Mouse (Mus musculus) mouse trophoblast stem cell (cell line): ENCODE results near the gene Tmed1.
"Not testable (repeated sequence)": the region's sequence is repeated elsewhere in the genome, so short reads cannot be mapped to it uniquely, and the experiment has no call there.

Source experiments
- in situ Hi-C, 2 experiments: fragments of 300-500 bp; cut with MseI, MboI; formaldehyde crosslinking; loops; 2 replicates in 1 of 2; 3 replicates in 1 of 2; pipeline ENCODE4 v1.15.1; 2025

The Tmed1 gene

GRCm38 (mm10) chr9:21472913-21473312 lies 37.1 kb downstream of the Tmed1 start:
- in situ Hi-C loops = no loop called here

GRCm38 (mm10) chr9:21469032-21470024 lies 40.7 kb downstream of the Tmed1 start:
- in situ Hi-C loops = no loop called here

- in situ Hi-C loops = not testable (repeated sequence)
Observed at GRCm38 (mm10) chr9:21464565-21464928, 45.5 kb downstream of the Tmed1 start.

GRCm38 (mm10) chr9:21463766-21464564 lies 46.1 kb downstream of the Tmed1 start:
- in situ Hi-C loops = no loop called here

GRCm38 (mm10) chr9:21463138-21463590 lies 46.9 kb downstream of the Tmed1 start:
- in situ Hi-C loops = no loop called here

GRCm38 (mm10) chr9:21460400-21460940 lies 49.6 kb downstream of the Tmed1 start:
- in situ Hi-C loops = no loop called here

GRCm38 (mm10) chr9:21458821-21459220 lies 51.2 kb downstream of the Tmed1 start:
- in situ Hi-C loops = no loop called here
